Mouse (Mus musculus): ENCODE measurements around the gene Atp9a.
"Not testable (repeated sequence)": the region's sequence is repeated elsewhere in the genome, so short reads cannot be mapped to it uniquely, and the experiment has no call there.

Atp9a gene

DNA sequence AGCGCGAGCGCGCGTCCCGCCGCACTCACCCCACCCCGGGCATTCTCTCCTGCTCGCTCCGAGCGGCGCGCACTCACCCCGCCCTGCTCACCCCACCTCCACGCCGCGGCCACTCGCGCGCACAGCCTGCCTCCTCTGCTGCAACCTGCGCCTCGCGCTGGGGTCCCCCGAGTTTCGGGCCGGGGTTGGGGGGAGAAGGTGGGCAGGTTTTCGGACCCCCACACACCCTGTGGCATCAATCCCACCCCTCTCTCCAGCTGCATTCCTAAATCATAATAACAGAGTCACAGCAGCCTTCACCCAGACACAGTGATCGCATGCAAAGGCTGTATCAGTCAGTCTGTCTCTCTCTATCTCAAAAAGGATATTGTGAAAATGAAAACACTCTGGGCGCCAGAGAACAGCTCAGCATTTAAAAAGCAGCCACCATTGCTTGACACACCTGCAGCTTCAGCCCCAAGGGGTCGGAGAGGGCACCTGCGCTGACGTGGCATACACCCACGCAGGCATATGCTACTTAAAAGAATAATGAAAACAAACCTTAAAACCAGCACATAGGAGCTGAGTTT, at the start of gene Atp9a:
TSS of gene Atp9a (minus strand) at position 351 of the 569 bp plus-strand sequence.
- peak; percentile 55 for DNase-seq

DNA sequence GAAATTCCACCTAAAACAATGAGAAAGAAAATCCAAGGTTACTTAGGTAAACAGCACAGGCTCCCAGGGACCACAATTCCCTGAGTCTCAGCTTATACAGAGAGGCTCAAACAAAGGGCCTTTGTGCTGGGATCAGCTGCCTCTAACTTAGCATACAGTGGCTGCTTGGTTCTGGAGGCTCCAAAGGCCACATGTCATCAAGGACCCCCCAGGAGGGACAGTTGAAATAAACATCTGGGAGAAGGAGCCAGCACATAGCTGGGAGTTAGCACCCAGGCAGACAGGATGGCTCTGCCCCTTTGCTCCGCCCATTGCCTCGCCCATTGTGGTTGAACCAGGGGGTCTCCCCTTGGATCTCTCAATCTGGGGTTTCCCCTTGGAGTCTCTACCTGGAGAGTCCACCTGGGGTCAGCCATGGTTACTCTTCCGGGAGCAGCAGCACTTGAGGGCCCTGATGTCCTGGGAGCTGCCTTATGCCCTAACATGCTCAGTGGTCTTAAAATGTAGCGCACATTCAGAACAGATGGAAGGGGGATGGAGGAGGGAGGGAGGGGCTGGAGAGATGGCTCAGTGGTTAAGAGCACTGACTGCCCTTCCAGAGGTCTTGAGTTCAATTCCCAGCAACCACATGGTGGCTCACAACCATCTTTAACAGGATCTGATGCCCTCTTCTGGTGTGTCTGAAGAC, 49.0 kb upstream of the Atp9a start:
- no peak for DNase-seq

DNA sequence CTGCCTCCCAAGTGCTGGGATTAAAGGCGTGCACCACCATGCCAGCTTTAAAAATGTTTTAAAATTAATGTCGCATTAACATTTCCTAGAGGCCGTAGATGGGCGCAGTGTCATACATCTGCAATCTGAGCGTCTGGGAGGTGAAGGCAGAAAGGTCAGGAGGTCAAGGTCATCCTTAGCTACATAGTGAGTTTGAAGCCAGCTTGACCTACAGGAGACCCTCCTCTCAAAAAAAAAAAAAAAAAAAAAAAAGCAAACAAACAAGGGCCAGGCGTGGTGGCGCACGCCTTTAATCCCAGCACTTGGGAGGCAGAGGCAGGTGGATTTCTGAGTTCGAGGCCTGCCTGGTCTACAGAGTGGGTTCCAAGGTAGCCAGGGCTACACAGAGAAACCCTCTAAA, 44.0 kb upstream of the Atp9a start:
- no peak for DNase-seq

DNA sequence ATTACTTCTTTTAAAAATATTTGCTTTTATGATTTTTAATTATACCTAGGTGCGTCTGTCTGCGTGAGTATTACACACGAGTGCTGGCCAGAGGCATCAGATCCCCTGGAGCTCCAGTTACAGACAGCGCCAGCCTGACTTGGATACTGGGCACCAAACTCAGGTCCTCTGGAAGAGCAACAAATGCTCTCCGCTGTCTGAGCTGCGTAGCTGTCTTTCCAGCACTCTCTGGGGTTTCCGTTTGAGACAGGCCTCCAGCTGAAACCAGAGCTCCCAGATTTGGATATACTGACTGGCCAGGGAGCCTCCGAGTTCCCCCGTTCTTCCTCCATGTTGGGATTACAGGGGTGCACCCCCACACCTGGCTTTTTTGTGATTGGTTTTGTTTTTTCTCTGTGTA, 38.4 kb upstream of the Atp9a start:
- DNase-seq: no peak

DNA sequence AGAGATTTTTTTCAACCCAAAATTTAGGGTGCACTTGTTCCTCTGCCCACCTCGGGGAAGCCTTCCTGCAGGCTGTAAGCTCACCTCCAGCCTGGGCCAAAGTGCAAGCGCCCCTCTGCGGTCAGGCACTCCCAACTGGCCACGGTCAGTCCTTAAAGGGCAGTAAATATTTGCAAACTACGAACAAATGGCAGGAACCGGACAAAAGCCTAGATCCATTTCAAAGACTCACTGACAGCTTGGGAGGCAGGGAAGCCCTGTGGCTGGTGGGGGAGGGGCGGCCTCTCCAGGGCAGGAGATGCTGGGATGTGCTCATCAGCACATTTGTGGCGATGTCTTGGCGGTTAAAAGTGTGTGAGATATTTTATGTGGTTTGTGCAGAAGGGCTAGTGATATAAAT, 37.8 kb upstream of the Atp9a start:
- DNase-seq: no peak

DNA sequence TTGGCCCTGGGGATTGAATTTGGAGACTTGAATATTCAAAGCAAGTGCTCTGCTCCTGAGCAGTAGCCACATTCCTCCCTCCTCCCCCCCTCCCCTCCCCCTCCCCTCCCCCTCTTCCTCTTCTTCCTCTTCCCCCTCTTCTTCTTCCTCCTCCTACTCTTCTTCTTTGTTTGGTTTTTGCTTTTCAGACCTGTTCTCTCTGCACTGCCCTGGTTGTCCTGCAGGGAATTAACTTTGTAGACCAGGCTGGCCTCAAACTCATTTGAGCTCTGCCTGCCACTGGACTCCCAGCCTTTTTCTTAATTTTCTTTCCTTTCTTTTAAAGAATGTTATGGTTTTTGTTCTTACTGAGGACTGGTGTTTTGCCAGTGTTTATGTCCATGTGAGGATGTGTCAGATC, 35.3 kb upstream of the Atp9a start:
- no peak for DNase-seq

DNA sequence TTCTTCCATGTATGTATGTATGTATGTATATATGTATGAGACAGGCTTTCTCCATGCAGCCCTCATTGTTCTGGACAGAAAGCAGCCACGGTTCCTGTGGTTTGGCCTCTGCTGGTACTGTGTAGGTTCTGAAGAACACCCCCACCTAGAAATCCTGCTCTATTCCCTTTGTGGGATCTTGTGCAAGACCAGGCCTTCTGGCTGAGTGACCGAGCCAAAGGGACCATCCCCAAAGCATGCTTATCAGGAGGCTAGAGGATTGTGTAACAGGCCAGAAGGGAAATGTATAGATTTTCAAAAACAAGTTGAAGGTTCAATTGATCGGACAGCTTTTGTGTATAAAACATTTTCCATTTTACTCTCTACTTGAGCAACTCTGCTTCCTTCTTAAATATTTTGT, 34.0 kb upstream of the Atp9a start:
- no peak for DNase-seq

DNA sequence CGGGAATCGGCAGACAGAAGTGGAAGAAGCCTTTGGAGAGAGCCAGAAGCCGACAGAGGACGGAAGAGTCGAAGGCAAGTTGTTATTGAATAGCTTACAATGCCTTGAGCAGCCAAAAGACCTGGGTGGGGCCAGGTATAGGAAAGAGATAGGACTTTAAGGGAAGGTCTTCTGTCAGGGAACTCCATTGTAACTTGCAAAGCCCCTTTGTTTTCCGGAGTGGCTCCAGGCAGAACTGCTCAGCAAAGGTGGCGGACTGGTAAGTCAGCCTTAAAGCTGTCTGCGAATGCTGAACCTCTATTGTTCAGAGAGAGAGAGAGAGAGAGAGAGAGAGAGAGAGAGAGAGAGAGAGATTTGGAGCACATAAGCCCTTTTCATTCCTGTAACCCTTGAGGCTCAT, 27.1 kb upstream of the Atp9a start:
- no peak for DNase-seq

DNA sequence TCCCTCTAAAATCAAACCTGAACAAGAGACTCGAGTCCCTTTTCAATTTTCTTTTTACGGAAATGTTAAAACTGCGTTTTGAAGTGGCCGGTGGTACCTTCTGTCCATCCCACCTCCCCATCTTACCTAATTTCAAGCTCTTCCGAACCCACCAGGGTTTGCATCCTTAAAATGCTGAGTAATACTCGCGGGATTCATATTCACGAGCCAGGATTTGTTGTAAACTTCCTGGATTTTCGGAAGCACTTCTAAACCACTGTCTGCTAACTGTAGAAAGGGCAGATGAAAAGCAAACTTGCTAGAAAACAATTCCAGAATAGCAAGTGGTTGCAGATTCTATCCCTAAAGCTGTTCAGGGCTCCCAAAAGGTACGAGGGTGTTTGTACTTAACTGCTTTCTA, 25.4 kb upstream of the Atp9a start, which contains the start of gene Sall4:
TSS of gene Sall4 (minus strand) at position 362 of the 400 bp plus-strand sequence.
- DNase-seq: no peak

DNA sequence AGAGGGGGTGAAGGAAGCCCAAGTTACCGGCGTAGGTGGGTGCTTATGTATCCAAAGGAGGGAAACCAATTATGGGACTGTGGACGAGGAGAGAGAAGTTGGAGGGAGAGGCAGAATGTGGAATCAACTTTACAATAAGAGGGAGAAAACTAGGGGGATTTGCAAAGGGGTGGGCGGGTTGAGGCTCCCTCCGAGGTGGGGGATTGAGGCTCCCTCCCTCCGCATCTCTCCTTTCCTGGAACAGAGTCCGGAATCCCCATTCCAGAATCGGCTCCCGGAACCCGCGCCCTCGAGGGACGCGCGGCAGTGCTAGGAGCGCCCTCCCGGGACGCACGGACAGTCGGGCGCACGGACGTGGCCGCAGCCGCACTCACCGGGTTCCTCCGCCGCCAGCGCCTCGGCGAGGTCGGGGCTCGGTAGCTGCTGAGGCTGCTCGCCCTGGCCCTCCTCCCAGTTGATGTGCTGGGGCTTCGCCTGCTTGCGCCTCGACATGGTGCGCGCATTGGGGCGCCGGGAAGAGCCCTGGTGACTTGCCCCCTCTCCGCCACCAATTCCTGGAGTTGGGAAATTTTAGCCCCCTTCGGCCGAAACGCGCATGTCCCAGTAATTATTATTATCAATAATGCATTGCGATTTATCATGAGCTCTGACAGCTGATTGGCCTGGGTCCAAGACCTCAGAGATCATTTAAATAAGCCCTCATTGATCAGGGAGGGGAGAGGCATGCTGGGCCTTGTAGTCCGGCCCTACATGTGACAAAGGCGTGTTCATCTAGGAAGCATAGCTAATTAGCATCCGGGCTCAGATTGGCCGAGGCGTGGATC, 24.5 kb upstream of the Atp9a start:
- DNase-seq: no peak

DNA sequence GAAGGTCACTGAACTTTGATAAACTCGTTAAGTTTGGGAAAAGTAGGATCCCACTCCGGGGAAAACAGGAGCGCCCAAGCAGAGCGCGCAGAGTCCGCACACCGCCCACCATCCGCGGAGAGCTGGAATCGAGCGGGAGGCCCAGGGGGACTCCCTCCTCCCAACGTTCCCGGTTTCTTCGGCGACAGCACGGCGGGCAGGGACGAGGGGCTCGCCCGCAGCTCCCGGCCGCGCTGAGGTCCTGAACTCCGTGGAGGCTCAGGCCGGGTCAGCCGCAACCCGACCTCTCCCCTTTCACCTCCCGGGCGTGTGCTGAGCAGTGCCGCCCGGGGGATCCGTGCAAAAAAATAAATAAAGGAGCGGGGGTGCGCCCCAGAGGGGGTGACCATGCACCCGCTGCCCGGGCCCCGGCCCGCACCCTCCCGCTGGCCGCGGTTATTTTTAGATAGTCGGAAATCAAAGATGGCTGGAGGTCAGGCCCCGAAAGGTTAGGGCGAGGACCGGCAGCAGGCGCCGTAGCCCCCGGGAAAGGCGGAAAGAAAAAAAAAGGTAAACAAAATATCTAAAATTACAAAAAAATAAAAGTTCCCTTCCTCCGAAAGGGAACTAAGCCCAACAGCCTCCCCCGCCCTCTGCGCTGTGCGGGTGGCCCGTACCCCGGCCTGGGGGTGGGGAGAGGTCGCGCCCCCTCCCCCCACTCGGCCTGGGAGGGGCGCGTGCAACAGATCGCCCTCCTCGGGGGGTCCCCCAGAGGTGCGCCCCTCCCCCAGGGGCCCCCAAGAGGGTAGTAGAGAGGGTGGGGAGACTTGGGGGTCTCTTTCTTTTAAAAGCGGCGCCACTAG, 23.7 kb upstream of the Atp9a start:
- DNase-seq: no peak

DNA sequence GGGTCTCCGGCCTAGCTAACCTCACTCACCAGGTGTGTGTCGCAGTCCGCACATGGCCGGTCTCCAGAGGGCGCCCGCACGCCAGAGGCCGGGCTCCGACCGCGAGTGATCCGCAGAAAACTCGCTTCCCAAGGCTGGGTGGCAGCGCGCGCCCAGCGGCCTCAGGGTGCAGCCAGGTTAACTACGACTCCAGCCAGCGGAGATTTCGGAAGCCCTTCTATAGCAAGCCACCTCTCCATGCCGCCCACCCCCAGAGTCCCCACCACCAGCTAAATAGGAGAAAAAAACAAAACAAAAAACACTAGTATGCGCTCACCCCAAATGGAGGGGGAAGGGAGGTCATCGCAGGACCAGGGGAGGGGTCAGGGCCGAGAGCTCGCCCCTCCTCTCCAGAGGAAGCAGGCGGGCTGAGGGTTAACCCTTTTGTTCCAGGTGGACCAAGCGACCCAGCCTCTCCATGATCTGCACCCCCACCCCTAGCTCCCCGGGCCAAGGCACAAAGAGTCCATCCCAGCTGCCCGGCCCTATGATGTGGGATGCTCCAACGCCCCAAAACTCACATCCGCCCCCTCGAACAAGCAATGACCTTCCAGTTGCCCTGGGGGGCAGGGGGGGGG, 23.0 kb upstream of the Atp9a start:
- peak; percentile 26 for DNase-seq

DNA sequence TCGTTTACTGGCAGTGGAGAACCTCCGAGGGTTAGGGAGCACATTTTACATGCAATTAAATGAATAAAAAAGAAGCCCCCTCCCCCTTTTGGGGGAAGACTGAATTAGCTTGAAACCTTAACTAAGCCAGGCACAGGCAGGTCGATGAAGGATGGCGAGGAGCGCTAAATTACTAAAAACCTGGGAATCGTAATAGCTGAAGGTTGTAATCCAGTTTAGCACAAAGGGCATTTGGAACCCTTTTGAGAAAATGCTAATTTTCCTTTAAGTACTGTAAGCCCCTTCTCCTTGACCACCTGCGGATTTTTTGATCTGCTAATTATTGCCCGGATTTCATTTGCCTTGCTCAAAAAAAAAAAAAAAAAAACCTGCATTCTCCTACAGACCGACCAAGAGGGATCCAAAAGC, 22.3 kb upstream of the Atp9a start:
- DNase-seq: no peak

DNA sequence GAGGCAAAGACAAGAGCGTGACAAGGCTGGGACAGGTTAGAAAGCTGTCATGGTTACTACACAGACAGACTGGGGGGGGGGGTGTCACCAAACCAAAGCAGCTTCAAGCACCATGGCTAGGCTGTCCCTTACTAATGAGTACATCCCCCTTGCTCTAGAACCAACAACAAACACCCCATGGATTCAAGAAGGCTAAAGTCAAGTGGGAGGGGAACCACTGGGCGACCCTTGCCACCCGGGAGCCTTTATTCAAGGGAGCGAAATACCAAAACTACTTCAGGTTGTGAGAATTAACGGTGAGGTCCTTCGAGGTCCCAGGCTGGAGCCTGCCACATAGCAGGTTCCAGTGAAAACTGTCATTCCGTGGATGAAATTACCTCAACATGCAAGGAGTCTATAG, 21.6 kb upstream of the Atp9a start:
- DNase-seq: no peak

DNA sequence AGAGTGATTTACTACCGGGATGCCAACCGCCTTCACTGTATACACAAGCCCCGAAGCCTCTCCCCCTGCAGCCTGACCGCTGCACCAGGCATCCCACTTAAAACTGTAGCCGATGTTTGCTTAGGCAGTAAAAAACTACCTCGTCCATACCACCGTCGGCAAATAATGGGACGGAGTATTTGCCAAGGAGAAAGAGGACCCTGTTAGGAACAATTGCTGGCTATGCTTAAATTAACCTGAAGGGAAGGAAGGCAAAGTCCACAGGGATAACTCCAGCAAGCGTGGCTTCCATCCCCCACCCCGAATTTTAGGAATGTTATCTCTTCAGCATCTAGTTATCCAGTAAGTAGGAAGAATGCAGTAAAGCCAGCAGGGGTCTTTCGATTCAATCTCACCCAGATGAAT, 20.2 kb upstream of the Atp9a start:
- no peak for DNase-seq

DNA sequence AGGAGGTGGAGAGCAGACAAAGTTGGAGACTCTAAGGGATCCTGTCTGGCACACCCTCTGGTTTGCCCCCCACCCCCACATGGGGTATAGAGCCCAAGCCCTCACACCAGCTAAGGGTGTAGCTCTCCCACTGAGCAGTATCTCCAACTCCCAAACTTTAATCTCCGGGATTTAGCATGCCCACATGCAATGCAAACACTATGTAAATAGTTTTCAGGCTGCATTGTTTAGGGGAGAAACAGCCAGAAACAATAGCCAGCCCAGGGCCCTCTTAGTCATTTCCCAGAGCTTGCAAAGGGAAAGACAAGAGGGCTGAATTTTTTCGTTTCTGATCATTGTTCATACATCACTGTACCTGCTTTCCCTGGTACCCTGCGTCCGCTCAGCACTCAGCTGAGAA, 19.7 kb upstream of the Atp9a start:
- DNase-seq: no peak

DNA sequence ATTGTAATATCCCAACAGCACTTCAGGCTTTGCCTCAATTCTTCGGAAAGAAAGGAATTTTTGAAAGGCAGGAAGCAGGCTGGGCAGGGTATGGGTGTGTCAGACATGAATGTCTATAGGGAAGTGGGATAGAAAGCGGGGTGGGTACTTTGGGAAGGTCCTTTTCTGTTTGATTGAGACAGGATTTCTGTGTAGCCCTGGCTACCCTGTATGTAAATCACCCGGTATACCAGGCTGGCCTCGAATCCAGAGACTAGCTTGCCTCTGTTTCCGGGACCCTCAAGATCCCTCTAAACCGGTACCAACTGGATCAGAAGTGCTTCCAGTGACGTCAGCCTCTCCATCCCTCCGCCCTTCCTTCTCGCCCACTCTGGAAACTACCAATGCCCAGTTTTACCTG, 18.9 kb upstream of the Atp9a start:
- no peak for DNase-seq

DNA sequence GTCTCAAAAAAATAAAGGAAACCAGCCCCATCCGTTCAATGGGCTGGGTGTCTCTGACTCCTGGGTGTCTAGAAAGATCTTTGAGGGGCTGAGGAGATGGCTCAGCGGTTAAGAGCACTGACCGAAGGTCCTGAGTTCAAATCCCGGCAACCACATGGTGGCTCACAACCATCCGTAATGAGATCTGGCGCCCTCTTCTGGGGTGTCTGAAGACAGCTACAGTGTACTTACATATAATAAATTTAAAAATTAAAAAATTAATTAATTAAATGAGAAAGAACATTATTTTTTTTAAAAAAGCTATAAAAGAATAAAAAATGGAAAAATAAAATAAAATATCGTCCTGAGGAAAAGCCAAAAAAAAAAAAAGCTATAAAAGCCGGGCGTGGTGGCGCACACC, 2.2 kb upstream of the Atp9a start:
- DNase-seq: not testable (repeated sequence)

DNA sequence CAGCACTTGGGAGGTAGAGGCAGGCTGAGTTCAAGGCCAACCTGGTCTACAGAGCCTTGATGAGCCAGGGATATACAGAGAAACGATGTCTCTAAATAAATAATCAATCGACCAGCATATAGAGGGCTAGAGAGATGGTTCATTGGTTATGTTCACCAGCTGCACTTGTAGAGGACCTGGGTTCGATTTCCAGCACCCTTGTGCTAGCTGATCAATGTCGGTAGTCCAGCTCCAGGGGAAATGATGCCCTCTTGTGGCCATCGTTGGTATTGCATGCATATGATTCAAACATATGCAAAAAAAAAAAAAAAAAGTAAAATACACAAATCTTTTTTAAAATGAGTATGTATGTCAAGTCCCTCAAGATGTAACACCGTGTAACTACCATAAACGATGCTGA, 440 bp upstream of the Atp9a start:
- DNase-seq: no peak

DNA sequence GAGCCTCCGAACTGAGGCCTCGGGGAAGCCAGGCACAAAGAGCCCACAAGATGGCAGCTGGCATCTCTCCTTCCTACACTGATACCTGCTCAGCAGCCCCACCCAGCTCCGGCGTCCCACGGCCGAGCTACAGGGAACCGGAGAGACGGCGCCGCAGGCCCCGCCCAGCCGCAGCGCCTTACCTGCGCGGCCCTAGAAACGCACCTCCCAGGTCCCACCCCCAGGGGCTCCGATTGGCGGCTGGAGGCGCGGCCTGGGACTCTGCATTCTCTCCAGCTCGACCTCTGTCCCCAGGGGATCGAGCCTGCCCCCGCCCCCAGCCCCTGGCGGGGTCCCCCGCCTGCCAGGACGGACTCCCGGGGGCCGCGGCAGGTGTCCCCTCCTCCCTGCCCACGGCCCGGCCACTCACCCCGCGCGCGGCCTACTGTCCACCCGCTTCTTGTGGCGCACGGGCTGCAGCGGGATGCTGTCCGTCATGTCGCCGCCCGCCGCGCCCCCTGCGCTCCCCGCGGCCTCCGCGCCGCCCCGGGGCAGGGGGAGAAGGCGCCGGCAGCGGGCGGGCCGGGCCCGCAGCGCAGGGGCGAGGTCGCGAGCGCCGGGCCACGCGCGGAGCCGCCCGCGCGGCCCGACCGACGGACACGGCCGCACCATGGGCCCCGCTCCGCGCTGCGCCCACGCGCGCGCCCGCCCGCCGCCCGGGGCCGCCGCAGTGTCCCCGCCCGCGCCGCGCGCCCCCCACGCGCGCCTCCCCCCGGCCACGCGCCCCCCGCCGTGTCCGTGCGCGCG, 743 bp downstream of the Atp9a start:
- DNase-seq: peak; percentile 92

DNA sequence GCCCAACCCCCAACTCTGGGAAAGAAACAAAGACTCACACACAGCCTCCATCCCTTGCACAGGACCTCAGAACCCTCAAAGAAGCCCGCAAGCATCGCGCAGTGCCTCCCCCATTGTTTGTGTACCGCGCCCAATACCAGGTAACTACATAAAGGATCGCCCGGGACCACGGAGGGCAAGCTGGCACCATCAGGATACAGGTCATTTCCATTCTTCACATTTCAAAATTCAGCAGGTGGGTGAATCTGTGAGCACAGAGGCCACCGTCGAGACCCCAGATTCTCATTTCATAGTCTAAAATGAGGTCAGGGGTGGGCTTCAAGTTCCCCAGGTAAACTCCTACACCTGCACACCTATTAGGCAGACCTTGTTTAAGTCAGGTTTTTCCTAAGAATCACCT, 1.7 kb downstream of the Atp9a start:
- DNase-seq: no peak

DNA sequence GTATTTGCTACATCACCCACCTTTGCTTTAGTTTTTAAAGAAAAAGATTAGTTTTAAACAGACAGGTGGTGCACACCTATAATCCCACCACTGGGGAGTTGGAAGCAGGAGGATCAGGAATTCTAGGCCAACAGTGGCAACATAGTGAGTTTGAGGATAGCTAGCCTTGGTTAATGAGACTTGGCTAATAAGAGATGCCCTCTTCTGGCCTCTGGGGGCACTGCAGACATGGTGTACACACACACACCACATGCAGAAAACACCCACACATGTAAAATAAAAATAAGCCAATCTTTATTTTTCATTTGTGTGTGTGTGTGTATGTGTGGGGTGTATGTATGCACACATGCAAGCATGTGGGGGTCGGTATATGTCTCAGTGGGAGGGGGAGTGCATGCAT, 3.4 kb downstream of the Atp9a start:
- no peak for DNase-seq
